Mouse (Mus musculus) myocyte (in vitro differentiated cells): Measurements from ENCODE around the gene Uroc1. TPM values are rescaled to one million over a fixed set of nuclear protein-coding genes. Genes with fewer than 3 reads are reported as not detected.

Experiments
- H3K27me3 ChIP-seq: one replicate; pipeline ENCODE4 v1.6.1; 2011; ENCODE audit not compliant: control insufficient read depth, insufficient read depth, insufficient read length
- H3K36me3 ChIP-seq: one replicate; pipeline ENCODE4 v1.6.1; 2011; ENCODE audit not compliant: control insufficient read depth, insufficient read depth
- H3K4me2 ChIP-seq: one replicate; pipeline ENCODE4 v1.6.1; 2011; ENCODE audit warnings: low read depth, control low read depth
- H3K4me3 ChIP-seq: one replicate; pipeline ENCODE4 v1.5.1; 2011; ENCODE audit warnings: mild to moderate bottlenecking, control low read depth, moderate library complexity
- H3K79me2 ChIP-seq: one replicate; pipeline ENCODE4 v1.6.1; 2011; ENCODE audit not compliant: control insufficient read depth, insufficient read depth
- H3ac ChIP-seq: one replicate; pipeline ENCODE4 v1.6.1; 2011; ENCODE audit not compliant: control insufficient read depth, insufficient read length
- CEBPB ChIP-seq: IDR thresholded peaks from 2 replicates; pipeline ENCODE4 v1.6.1; 2011; ENCODE audit warnings: mild to moderate bottlenecking, moderate library complexity; ENCODE audit not compliant: poor library complexity, insufficient read depth, severe bottlenecking
- E2F4 ChIP-seq: IDR thresholded peaks from one replicate; pipeline ENCODE4 v1.6.1; 2011; ENCODE audit warnings: mild to moderate bottlenecking, control low read depth, moderate library complexity; ENCODE audit not compliant: insufficient read depth
- MAX ChIP-seq: IDR thresholded peaks from one replicate; pipeline ENCODE4 v1.6.1; 2011; ENCODE audit warnings: low read depth, mild to moderate bottlenecking, control low read depth
- MYOD1 ChIP-seq, 3 experiments: IDR thresholded peaks; one replicate each; pipeline ENCODE4 v1.6.1; 2011; ENCODE audit warnings: control low read depth in 2 of 3, low read depth in 2 of 3, mild to moderate bottlenecking in 2 of 3, moderate library complexity in 1 of 3; ENCODE audit not compliant: insufficient read length in 2 of 3, control insufficient read depth in 1 of 3
- MYOG ChIP-seq, 3 experiments: IDR thresholded peaks; one replicate each; pipeline ENCODE4 v1.6.1; 2011; ENCODE audit warnings: control low read depth in 2 of 3, low read depth in 2 of 3, mild to moderate bottlenecking in 2 of 3; ENCODE audit not compliant: insufficient read length in 2 of 3, control insufficient read depth in 1 of 3, insufficient read depth in 1 of 3
- POLR2A ChIP-seq: IDR thresholded peaks from one replicate; pipeline ENCODE4 v1.6.1; 2011; ENCODE audit warnings: low read depth, mild to moderate bottlenecking, control low read depth, moderate library complexity; ENCODE audit not compliant: insufficient read length
- POLR2AphosphoS2 ChIP-seq: IDR thresholded peaks from one replicate; pipeline ENCODE4 v1.6.1; 2011; ENCODE audit warnings: low read depth, control low read depth; ENCODE audit not compliant: insufficient read length
- REST ChIP-seq: IDR thresholded peaks from one replicate; pipeline ENCODE4 v1.6.1; 2011; ENCODE audit warnings: mild to moderate bottlenecking, control low read depth, moderate library complexity; ENCODE audit not compliant: insufficient read depth, insufficient read length
- SRF ChIP-seq: IDR thresholded peaks from one replicate; pipeline ENCODE4 v1.6.1; 2011; ENCODE audit warnings: low read depth; ENCODE audit not compliant: control insufficient read depth, insufficient read length
- TCF12 ChIP-seq: IDR thresholded peaks from one replicate; pipeline ENCODE4 v1.6.1; 2011; ENCODE audit warnings: mild to moderate bottlenecking, control low read depth; ENCODE audit not compliant: poor library complexity, insufficient read depth, severe bottlenecking
- TCF3 ChIP-seq: IDR thresholded peaks from one replicate; pipeline ENCODE4 v1.6.1; 2011; ENCODE audit warnings: low read depth, control low read depth; ENCODE audit not compliant: insufficient read length
- USF1 ChIP-seq: IDR thresholded peaks from one replicate; pipeline ENCODE4 v1.6.1; 2011; ENCODE audit warnings: low read depth, mild to moderate bottlenecking, control low read depth, moderate library complexity
- polyA plus RNA-seq: library from polyadenylated mRNA; unstranded; fragments of >200 nt; fragmentation: generic; extraction: Trizol; gene quantifications from one replicate; pipeline ENCODE4 v1.2.1, GENCODE M21; 2012; ENCODE audit warnings: missing spikeins

Gene Uroc1
- polyA plus RNA-seq, 1 experiment, result not detected

- no peak overlapping the region for H3K4me3 ChIP-seq
- H3ac ChIP-seq, result no peak overlapping the region
- TF ChIP-seq CEBPB (no peak), MYOG (IDR thresholded peaks at IDR 0.05; ENCODE audit: control insufficient read depth in 1 of 3, insufficient read depth in 1 of 3, insufficient read length in 2 of 3, low read depth in 2 of 3) (no peak), POLR2AphosphoS2 (no peak), TCF12 (no peak), USF1 (no peak), POLR2A (no peak), MYOD1 (IDR thresholded peaks at IDR 0.05; ENCODE audit: control insufficient read depth in 1 of 3, insufficient read length in 2 of 3, low read depth in 2 of 3) (no peak)
- H3K36me3 ChIP-seq, result peaks cover 23% of the 10 kb centered on the region
- H3K27me3 ChIP-seq, result no peaks in the 10 kb centered on the region
- no peaks in the 10 kb centered on the region for H3K79me2 ChIP-seq
- H3K4me2 ChIP-seq, result no peak overlapping the region
These were observed 60.9 kb downstream of the Uroc1 start for GRCm38 (mm10) chr6:90393948-90394347.

- no peak overlapping the region for H3ac ChIP-seq
- H3K4me2 ChIP-seq, result no peak overlapping the region
- peaks cover 10% of the 10 kb centered on the region for H3K36me3 ChIP-seq
- no peaks in the 10 kb centered on the region for H3K79me2 ChIP-seq
- no peak for TF ChIP-seq E2F4
- TF ChIP-seq USF1, result no peak
- no peak for TF ChIP-seq POLR2A
- TF ChIP-seq MAX, result no peak
- no peak for TF ChIP-seq SRF
- no peak for TF ChIP-seq MYOD1 (IDR thresholded peaks at IDR 0.05; ENCODE audit: control insufficient read depth in 1 of 3, insufficient read length in 2 of 3, low read depth in 2 of 3)
- TF ChIP-seq REST, result no peak
- TF ChIP-seq MYOG (IDR thresholded peaks at IDR 0.05; ENCODE audit: control insufficient read depth in 1 of 3, insufficient read depth in 1 of 3, insufficient read length in 2 of 3, low read depth in 2 of 3), result no peak
- no peak for TF ChIP-seq POLR2AphosphoS2
- no peaks in the 10 kb centered on the region for H3K27me3 ChIP-seq
- no peak overlapping the region for H3K4me3 ChIP-seq
These were observed 62.7 kb downstream of the Uroc1 start for GRCm38 (mm10) chr6:90395751-90396150.

- Histone ChIP-seq H3K4me3 (no peak overlapping the region), H3ac (no peak overlapping the region), H3K27me3 (no peaks in the 10 kb centered on the region), H3K36me3 (peaks cover 5% of the 10 kb centered on the region), H3K4me2 (no peak overlapping the region), H3K79me2 (no peaks in the 10 kb centered on the region)
- TF ChIP-seq MYOG (IDR thresholded peaks at IDR 0.05; ENCODE audit: control insufficient read depth in 1 of 3, insufficient read depth in 1 of 3, insufficient read length in 2 of 3, low read depth in 2 of 3) (no peak), SRF (no peak), MAX (no peak), REST (no peak), POLR2A (no peak), TCF12 (no peak), MYOD1 (IDR thresholded peaks at IDR 0.05; ENCODE audit: control insufficient read depth in 1 of 3, insufficient read length in 2 of 3, low read depth in 2 of 3) (no peak), USF1 (no peak)
These were observed 64.2 kb downstream of the Uroc1 start for GRCm38 (mm10) chr6:90397291-90397690.

GRCm38 (mm10) chr6:90408632-90409031 lies 75.5 kb downstream of the Uroc1 start:
- Histone ChIP-seq H3K79me2 (no peaks in the 10 kb centered on the region), H3K36me3 (no peaks in the 10 kb centered on the region), H3K4me2 (no peak overlapping the region), H3ac (no peak overlapping the region), H3K4me3 (no peak overlapping the region), H3K27me3 (no peaks in the 10 kb centered on the region)
- TF ChIP-seq POLR2A (no peak), POLR2AphosphoS2 (no peak), USF1 (no peak), E2F4 (no peak), SRF (no peak)

- TF ChIP-seq MYOG (IDR thresholded peaks at IDR 0.05; ENCODE audit: control insufficient read depth in 1 of 3, insufficient read depth in 1 of 3, insufficient read length in 2 of 3, low read depth in 2 of 3) (no peak), MYOD1 (IDR thresholded peaks at IDR 0.05; ENCODE audit: control insufficient read depth in 1 of 3, insufficient read length in 2 of 3, low read depth in 2 of 3) (no peak), POLR2A (no peak), MAX (no peak), E2F4 (no peak), TCF3 (no peak), TCF12 (no peak), CEBPB (no peak), POLR2AphosphoS2 (no peak), USF1 (no peak), SRF (no peak), REST (no peak)
- Histone ChIP-seq H3K36me3 (no peaks in the 10 kb centered on the region), H3K79me2 (no peaks in the 10 kb centered on the region), H3K4me2 (no peak overlapping the region), H3K4me3 (no peak overlapping the region), H3ac (no peak overlapping the region), H3K27me3 (peaks cover 7% of the 10 kb centered on the region)
These were observed 77.9 kb downstream of the Uroc1 start for GRCm38 (mm10) chr6:90410972-90411371.
